Mouse (Mus musculus): ENCODE data around the gene Pmpcb. TPM values are rescaled to one million over a fixed set of nuclear protein-coding genes. Genes with fewer than 3 reads are reported as not detected.
"Not testable (repeated sequence)": the region's sequence is repeated elsewhere in the genome, so short reads cannot be mapped to it uniquely, and the experiment has no call there.

Gene Pmpcb
- 79.5 and 81.3 TPM in 2 replicates for polyA plus RNA-seq (2015; fragmentation: Nextera tagmentation; extraction: Ambion mirVana)

DNA sequence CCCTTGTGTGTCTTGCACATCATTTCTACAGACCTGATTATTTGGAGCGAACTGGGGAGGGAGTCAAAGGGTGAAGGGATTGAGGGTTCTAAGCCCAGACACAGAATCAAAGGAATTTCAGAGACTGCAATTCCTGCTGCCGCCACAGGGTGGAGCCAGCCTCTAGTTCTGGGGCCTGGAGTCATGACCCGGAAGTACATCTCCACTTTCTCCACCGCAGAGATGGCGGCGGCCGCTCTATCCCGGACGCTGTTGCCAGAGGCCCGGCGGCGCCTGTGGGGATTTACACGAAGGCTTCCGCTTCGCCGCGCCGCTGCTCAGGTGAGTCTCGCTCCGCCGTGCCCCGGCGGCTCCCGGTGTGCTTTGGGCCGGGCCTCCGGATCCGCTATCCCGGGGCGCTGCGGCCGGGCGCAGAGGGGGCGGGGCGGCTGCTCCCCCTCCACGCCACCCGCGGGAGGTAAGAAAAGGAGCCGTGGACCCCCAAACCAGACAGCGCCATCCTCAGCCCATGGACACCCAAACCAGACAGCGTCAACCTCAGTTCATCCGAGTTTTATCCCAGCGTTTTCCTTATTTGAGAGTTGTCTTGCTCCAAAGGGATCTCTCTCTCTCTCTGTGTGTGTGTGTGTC is at the start of gene Pmpcb:
Gene Pmpcb (plus strand): TSS at position 186 of the 630 bp plus-strand sequence.
- Histone ChIP-seq H3K4me2 (peak within 1 kb of the TSS; percentile 89), H3K9me3 (no peaks in the 10 kb centered on the region), H3K4me1 (replicated peaks) (peaks cover 33% of the 10 kb centered on the region), H3K27ac (peak within 1 kb of the TSS; percentile 90), H3K9ac (peak within 1 kb of the TSS; percentile 95), H3K4me3 (peak within 1 kb of the TSS; percentile 84), H3K27me3 (no peaks in the 10 kb centered on the region), H3K36me3 (peaks cover 28% of the 10 kb centered on the region)
- WGBS: under 1% methylated on average over 42 of the region's 42 CpGs
- peak; percentile 80 for ATAC-seq (ENCODE audit: low FRiP score)

DNA sequence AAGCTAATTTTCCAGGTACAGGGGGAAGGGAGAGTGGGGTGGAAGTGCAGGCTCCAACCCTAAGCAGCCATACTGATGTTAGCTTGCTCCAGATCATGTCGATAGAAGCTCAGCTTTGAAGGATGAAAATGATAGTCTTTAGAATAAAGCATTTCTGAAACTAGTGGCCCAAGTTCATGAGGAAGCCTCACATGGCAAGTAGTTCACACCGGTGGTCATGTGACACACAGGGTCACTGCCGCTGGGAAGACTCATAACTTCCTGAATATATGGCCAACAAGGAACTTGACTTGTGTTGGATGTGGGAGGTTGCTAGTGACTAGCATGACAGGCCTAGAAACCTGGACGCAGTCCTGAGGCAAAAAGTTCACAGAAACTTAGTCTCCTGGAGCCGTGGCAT is 44.7 kb upstream of the Pmpcb start:
- H3K4me3 ChIP-seq: no peak overlapping the region
- no peaks in the 10 kb centered on the region for H3K9me3 ChIP-seq
- no peak overlapping the region for H3K27ac ChIP-seq
- no peak for ATAC-seq (ENCODE audit: low FRiP score)
- no peaks in the 10 kb centered on the region for H3K27me3 ChIP-seq
- WGBS: 93% methylated on average over 5 of the region's 5 CpGs
- H3K9ac ChIP-seq: no peak overlapping the region
- no peaks in the 10 kb centered on the region for H3K4me1 ChIP-seq (replicated peaks)
- no peak overlapping the region for H3K4me2 ChIP-seq
- H3K36me3 ChIP-seq: peaks cover 7% of the 10 kb centered on the region; the same call in 1 of the 2 replicates

DNA sequence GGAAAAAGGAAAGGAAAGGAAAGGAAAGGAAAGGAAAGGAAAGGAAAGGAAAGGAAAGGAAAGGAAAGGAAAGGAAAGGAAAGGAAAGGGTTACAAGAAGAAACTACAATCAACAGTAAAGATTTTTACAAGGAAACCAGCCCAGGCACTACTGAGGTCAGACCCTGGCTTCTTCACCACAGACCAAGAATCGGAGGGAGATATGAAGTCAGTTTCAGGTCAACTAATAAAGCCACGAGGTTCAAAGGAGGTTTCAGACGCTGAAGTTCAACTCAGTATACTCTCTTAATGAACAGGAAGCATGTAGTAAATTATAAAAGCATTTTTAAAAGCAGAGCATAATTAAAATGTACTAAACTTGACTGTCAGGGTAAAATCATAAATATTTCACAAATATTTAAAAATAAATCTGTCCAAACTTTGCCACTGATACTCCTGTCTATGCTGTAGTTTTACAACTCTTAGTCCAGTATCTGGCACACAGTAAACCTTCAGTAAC is 43.5 kb upstream of the Pmpcb start:
- H3K4me1 ChIP-seq (replicated peaks): no peaks in the 10 kb centered on the region
- 82% methylated on average over 3 of the region's 3 CpGs for WGBS
- ATAC-seq (ENCODE audit: low FRiP score): no peak
- no peak overlapping the region for H3K9ac ChIP-seq
- H3K27me3 ChIP-seq: no peaks in the 10 kb centered on the region
- H3K27ac ChIP-seq: no peak overlapping the region
- H3K4me2 ChIP-seq: no peak overlapping the region
- no peaks in the 10 kb centered on the region for H3K9me3 ChIP-seq
- H3K36me3 ChIP-seq: peaks cover 7% of the 10 kb centered on the region; the same call in 1 of the 2 replicates
- no peak overlapping the region for H3K4me3 ChIP-seq

DNA sequence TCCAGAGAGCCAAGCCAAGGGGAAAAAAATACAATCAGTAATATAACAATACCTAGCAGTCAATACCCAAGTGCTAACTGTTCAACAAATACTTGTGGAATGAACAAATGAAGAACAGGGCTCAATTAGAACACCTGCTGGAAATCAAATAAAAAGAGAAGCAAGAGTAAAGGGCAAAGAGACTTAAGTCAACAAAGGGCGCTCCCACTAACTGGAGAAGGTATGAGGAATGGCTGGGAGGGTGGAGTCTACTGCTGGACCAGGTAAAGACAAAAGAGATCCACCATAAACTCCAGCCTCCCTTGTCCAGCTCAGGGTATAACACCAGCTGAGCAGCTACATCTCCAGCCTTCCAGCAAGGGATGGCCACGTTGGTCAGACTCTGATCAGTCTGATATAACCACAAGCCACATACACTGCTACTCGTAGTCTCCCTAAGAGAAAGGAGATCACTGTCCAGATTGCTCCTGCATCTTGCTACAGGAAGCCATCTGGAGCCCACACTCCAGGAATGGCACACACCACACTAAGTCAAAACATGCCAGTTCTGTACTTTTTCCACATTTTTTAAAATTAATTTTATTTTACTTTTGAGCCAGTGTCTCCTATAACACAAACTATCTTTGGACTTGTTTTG is 42.0 kb upstream of the Pmpcb start:
- Histone ChIP-seq H3K36me3 (no peaks in the 10 kb centered on the region), H3K9me3 (no peaks in the 10 kb centered on the region), H3K27me3 (no peaks in the 10 kb centered on the region), H3K4me3 (no peak overlapping the region), H3K9ac (no peak overlapping the region), H3K27ac (no peak overlapping the region), H3K4me2 (no peak overlapping the region), H3K4me1 (replicated peaks) (peaks cover 3% of the 10 kb centered on the region; the same call in 1 of the 2 replicates)
- 93% methylated on average over 3 of the region's 3 CpGs for WGBS
- no peak; the same call in 1 of the 2 replicates for ATAC-seq (ENCODE audit: low FRiP score)

- not testable (repeated sequence) for H3K9me3 ChIP-seq; H3K27ac ChIP-seq; ATAC-seq (ENCODE audit: low FRiP score); H3K4me1 ChIP-seq (replicated peaks); H3K36me3 ChIP-seq; H3K9ac ChIP-seq; H3K27me3 ChIP-seq; H3K4me3 ChIP-seq
- WGBS: 91% methylated on average over 3 of the region's 3 CpGs
- H3K4me2 ChIP-seq: peak overlapping the region; percentile 11; the same call in 1 of the 2 replicates
These were observed 37.4 kb upstream of the Pmpcb start for GRCm38 (mm10) chr5:21699555-21699954.

- no peak overlapping the region for H3K27ac ChIP-seq
- H3K36me3 ChIP-seq: no peaks in the 10 kb centered on the region
- no peaks in the 10 kb centered on the region for H3K27me3 ChIP-seq
- ATAC-seq (ENCODE audit: low FRiP score): no peak
- peak overlapping the region; percentile 80 for H3K9ac ChIP-seq
- WGBS: 14% methylated on average over 10 of the region's 10 CpGs
- peak overlapping the region; percentile 67 for H3K4me3 ChIP-seq
- peaks cover 7% of the 10 kb centered on the region for H3K4me1 ChIP-seq (replicated peaks)
- no peaks in the 10 kb centered on the region for H3K9me3 ChIP-seq
- H3K4me2 ChIP-seq: peak overlapping the region; percentile 64
These were observed 36.6 kb upstream of the Pmpcb start for GRCm38 (mm10) chr5:21700272-21700821.

DNA sequence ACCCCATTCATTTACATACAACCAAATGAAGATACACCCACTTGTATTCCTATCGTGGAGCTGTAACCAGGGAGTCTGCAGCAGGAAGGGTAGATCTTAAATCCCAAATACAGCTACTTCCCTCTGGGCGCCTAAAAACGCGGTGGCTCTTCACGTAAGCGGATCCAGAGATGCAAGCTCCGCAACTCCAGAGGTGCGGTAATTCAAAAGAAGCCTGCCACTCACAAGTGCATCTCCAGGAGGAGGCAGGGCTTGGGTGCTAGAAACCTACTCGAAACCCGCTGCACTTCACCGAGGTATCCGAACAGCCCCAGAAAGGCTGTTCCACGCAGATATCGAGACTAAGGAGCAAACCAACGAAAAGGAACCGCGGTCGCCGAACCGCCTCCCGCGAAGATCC is 36.0 kb upstream of the Pmpcb start:
- Histone ChIP-seq H3K9me3 (no peaks in the 10 kb centered on the region), H3K4me1 (replicated peaks) (peaks cover 7% of the 10 kb centered on the region), H3K9ac (peak overlapping the region; percentile 80), H3K4me3 (peak overlapping the region; percentile 67), H3K36me3 (no peaks in the 10 kb centered on the region), H3K27me3 (no peaks in the 10 kb centered on the region), H3K4me2 (peak overlapping the region; percentile 64), H3K27ac (peak overlapping the region; percentile 98)
- peak; percentile 81 for ATAC-seq (ENCODE audit: low FRiP score)
- under 1% methylated on average over 22 of the region's 22 CpGs for WGBS

- peaks cover 7% of the 10 kb centered on the region for H3K4me1 ChIP-seq (replicated peaks)
- H3K4me3 ChIP-seq: peak within 1 kb of the TSS; percentile 67
- H3K27me3 ChIP-seq: no peaks in the 10 kb centered on the region
- H3K4me2 ChIP-seq: peak within 1 kb of the TSS; percentile 64
- peak within 1 kb of the TSS; percentile 80 for H3K9ac ChIP-seq
- peak; percentile 99 for ATAC-seq (ENCODE audit: low FRiP score)
- under 1% methylated on average over 56 of the region's 59 CpGs for WGBS
- H3K27ac ChIP-seq: peak within 1 kb of the TSS; percentile 98
- no peaks in the 10 kb centered on the region for H3K36me3 ChIP-seq
- no peaks in the 10 kb centered on the region for H3K9me3 ChIP-seq
These were observed 35.5 kb upstream of the Pmpcb start, which contains the start of gene Napepld for GRCm38 (mm10) chr5:21701351-21702008. TSS of gene Napepld (minus strand) at chr5:21701396.

DNA sequence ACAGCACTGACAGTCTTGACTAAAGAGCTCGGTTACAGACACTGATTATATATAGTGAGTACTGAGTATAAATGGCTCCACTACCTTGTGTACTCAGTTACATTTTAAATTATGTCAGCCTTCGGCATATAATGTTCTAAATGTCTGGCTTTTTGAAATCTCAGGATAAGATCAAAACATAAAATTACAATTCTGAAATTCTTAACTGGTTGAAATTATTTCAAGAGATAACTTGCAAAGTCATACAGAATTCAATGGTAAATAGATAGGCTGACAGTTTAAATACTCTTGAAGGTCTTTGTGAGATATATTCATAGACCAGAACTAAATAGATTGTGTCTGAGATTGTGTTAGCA is 35.0 kb upstream of the Pmpcb start:
- H3K9ac ChIP-seq: peak overlapping the region; percentile 80
- H3K27me3 ChIP-seq: no peaks in the 10 kb centered on the region
- H3K4me2 ChIP-seq: peak overlapping the region; percentile 64
- no peaks in the 10 kb centered on the region for H3K36me3 ChIP-seq
- no peaks in the 10 kb centered on the region for H3K9me3 ChIP-seq
- H3K27ac ChIP-seq: peak overlapping the region; percentile 98
- no peak for ATAC-seq (ENCODE audit: low FRiP score)
- peak overlapping the region; percentile 67 for H3K4me3 ChIP-seq
- peaks cover 7% of the 10 kb centered on the region for H3K4me1 ChIP-seq (replicated peaks)
- 54% methylated on average over 2 of the region's 2 CpGs for WGBS

- Histone ChIP-seq H3K9ac (no peak overlapping the region), H3K4me1 (replicated peaks) (peaks cover 7% of the 10 kb centered on the region), H3K9me3 (no peaks in the 10 kb centered on the region), H3K27me3 (no peaks in the 10 kb centered on the region), H3K36me3 (no peaks in the 10 kb centered on the region), H3K27ac (no peak overlapping the region), H3K4me2 (no peak overlapping the region), H3K4me3 (no peak overlapping the region)
- WGBS: 89% methylated on average over 6 of the region's 6 CpGs
- ATAC-seq (ENCODE audit: low FRiP score): no peak
These were observed 34.0 kb upstream of the Pmpcb start for GRCm38 (mm10) chr5:21702873-21703475.

GRCm38 (mm10) chr5:21703708-21704107 is 33.2 kb upstream of the Pmpcb start:
- Histone ChIP-seq H3K27me3 (no peaks in the 10 kb centered on the region), H3K9ac (no peak overlapping the region), H3K4me2 (no peak overlapping the region), H3K4me3 (no peak overlapping the region), H3K27ac (no peak overlapping the region), H3K9me3 (no peaks in the 10 kb centered on the region), H3K4me1 (replicated peaks) (peaks cover 7% of the 10 kb centered on the region), H3K36me3 (no peaks in the 10 kb centered on the region)
- ATAC-seq (ENCODE audit: low FRiP score): no peak
- WGBS: 88% methylated on average over 3 of the region's 3 CpGs

- H3K9me3 ChIP-seq: no peaks in the 10 kb centered on the region
- no peaks in the 10 kb centered on the region for H3K27me3 ChIP-seq
- no peaks in the 10 kb centered on the region for H3K36me3 ChIP-seq
- no peak overlapping the region for H3K27ac ChIP-seq
- 89% methylated on average over 4 of the region's 4 CpGs for WGBS
- H3K4me1 ChIP-seq (replicated peaks): no peaks in the 10 kb centered on the region
- no peak overlapping the region for H3K9ac ChIP-seq
- no peak overlapping the region for H3K4me2 ChIP-seq
- ATAC-seq (ENCODE audit: low FRiP score): no peak
- no peak overlapping the region for H3K4me3 ChIP-seq
These were observed 30.4 kb upstream of the Pmpcb start for GRCm38 (mm10) chr5:21706546-21706945.
